Mouse (Mus musculus) embryonic facial prominence, embryonic 10.5 days (tissue): Measurements from ENCODE around the gene Uggt1. TPM values are rescaled to one million over a fixed set of nuclear protein-coding genes. Genes with fewer than 3 reads are reported as not detected.

Experiments
- DNase-seq: peaks from one replicate; pipeline ENCODE4 v3.0.0-alpha.2; 2017; ENCODE audit warnings: low spot score
- H3K27ac ChIP-seq: fragments of 300-500 bp; sonication (generic); replicated peaks from 2 replicates; pipeline ENCODE4 v1.5.1; 2016; ENCODE audit warnings: mild to moderate bottlenecking
- H3K27me3 ChIP-seq: fragments of 300-500 bp; sonication (generic); replicated peaks from 2 replicates; pipeline ENCODE4 v1.6.1; 2016; ENCODE audit warnings: low read depth, mild to moderate bottlenecking; ENCODE audit not compliant: poor library complexity, severe bottlenecking
- H3K36me3 ChIP-seq: fragments of 300-500 bp; sonication (generic); replicated peaks from 2 replicates; pipeline ENCODE4 v1.6.1; 2016; ENCODE audit warnings: mild to moderate bottlenecking, moderate library complexity
- H3K4me1 ChIP-seq: fragments of 300-500 bp; sonication (generic); 2 replicates; pipeline ENCODE4 v1.6.1; 2016
- H3K4me3 ChIP-seq: fragments of 300-500 bp; sonication (generic); 2 replicates; pipeline ENCODE4 v1.5.1; 2016; ENCODE audit warnings: mild to moderate bottlenecking, moderate library complexity
- H3K9me3 ChIP-seq: fragments of 300-500 bp; sonication (generic); 2 replicates; pipeline ENCODE4 v1.6.1; 2016; ENCODE audit warnings: mild to moderate bottlenecking
- WGBS: fragments of 180-500 bp; shearing (Covaris S2); methylation state at CpG from one replicate; pipeline ENCODE4 v1.1.7; 2016; 5-methylcytosine and 5-hydroxymethylcytosine counted together
- polyA plus RNA-seq: library from polyadenylated mRNA; unstranded; fragments of >200 nt; fragmentation: Nextera tagmentation; extraction: Ambion mirVana; gene quantifications from 2 replicates; pipeline ENCODE4 v1.2.1, GENCODE M21; 2016

Gene Uggt1
- polyA plus RNA-seq, 1 experiment from 2014 or later: 44.6 TPM

DNA sequence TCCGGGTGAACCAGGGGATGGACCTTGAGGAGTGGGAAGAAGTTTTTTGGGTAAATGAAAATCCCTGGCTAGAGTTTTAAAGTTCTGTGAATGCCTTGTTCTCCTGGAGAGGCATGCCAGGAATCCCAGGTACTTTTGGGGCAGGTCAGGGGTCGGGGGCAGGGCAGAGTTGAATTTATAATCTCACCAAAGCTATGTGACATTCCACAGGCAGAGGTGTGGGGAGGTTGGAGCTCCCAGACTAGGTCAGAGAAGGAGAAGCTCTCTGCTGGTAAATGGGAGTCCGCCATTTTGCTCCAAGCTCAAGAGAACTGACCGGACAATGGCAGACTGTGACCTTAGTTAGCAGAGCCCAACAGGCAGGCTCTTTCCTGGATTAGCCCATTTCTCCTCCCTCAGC lies 125.1 kb downstream of the Uggt1 start:
- no peak overlapping the region for H3K4me3 ChIP-seq
- H3K27ac ChIP-seq: no peak overlapping the region
- WGBS: 81% methylated on average over 4 of the region's 4 CpGs
- no peaks in the 10 kb centered on the region for H3K36me3 ChIP-seq
- no peaks in the 10 kb centered on the region for H3K4me1 ChIP-seq
- no peak for DNase-seq
- peaks cover 3% of the 10 kb centered on the region for H3K9me3 ChIP-seq
- no peaks in the 10 kb centered on the region for H3K27me3 ChIP-seq

GRCm38 (mm10) chr1:36118958-36119357 lies 125.6 kb downstream of the Uggt1 start:
- DNase-seq: no peak
- no peaks in the 10 kb centered on the region for H3K4me1 ChIP-seq
- no peaks in the 10 kb centered on the region for H3K9me3 ChIP-seq
- H3K36me3 ChIP-seq: no peaks in the 10 kb centered on the region
- no peak overlapping the region for H3K27ac ChIP-seq
- 81% methylated on average over 3 of the region's 3 CpGs for WGBS
- no peak overlapping the region for H3K4me3 ChIP-seq
- H3K27me3 ChIP-seq: no peaks in the 10 kb centered on the region

DNA sequence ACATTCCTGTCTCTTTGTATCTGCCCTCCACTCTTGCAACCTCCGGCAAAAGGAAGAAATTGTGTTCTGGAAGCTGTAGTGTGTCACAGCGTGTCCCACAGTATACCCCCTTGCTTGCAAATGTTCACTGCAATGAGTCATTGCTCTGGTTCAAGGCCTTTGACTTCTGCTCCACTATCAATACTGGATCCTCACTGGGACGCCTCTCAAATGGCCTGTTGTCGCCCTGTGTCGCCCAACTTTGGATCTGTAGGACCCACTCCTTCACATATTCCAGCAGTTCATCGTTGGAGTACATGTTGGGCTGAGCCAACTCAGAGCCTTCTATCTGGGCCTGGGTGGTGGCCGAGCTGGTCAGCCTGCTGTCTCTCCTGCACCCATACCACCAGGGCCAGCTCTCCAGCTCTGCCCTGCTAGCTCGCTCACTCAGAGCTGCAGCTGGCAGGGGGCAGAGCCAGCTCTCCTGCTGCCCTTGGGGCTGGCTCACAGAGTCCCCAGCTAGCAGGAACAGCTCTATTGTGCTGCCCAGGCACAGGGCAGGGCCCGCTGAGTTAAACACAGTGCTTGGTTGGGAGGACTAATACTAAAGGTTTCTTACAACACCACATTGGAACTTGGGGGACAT lies 126.3 kb downstream of the Uggt1 start:
- 80% methylated on average over 9 of the region's 9 CpGs for WGBS

DNA sequence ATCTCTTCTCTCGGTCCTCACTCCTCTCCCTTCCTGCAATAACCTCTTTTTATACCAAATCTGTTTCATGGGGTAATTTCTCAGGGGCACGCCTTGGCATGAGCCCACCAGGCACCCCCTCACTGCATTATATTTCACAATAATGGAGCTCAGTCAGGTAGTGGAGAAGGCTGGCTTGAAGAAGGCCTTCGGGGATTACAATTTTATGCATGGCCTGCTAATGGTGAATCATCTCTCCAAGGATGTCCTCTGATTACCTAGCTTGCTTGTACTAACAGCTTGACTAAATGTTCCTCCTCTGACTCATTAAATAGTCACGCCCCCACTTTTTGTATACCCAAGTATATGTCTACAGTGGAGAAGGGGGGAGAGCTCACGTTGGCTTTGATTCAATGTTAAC lies 128.0 kb downstream of the Uggt1 start:
- whole genome bisulfite sequencing: 84% methylated on average over 5 of the region's 5 CpGs
- Histone ChIP-seq H3K36me3 (no peaks in the 10 kb centered on the region), H3K9me3 (no peaks in the 10 kb centered on the region), H3K4me1 (no peaks in the 10 kb centered on the region), H3K27ac (no peak overlapping the region), H3K4me3 (no peak overlapping the region), H3K27me3 (no peaks in the 10 kb centered on the region)
- no peak for DNase-seq

More for the DNA sequence above, 126.3 kb downstream of the Uggt1 start:
- no peaks in the 10 kb centered on the region for H3K36me3 ChIP-seq
- no peak overlapping the region for H3K27ac ChIP-seq
- H3K9me3 ChIP-seq: no peaks in the 10 kb centered on the region
- DNase-seq: no peak
- H3K27me3 ChIP-seq: no peaks in the 10 kb centered on the region
- no peaks in the 10 kb centered on the region for H3K4me1 ChIP-seq
- H3K4me3 ChIP-seq: no peak overlapping the region

DNA sequence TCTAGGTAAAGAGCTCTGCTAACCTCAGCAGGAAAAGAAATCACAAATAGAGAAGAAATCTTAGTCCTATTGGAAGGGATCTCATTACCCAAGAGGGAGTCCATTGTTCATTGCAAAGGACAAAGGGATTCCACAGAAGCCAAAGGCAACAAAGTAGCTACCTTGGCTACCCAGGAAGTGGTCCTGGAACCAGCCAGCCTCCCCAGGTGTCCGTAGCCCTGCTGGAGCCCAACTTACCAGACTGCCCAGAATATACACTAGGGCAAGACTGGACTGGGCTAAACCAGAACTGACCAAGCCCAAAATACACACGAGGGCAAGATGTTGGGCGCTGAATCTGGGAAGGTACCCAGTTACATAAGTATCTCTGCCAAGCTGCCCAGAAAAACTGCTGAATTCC lies 129.7 kb downstream of the Uggt1 start:
- H3K9me3 ChIP-seq: no peaks in the 10 kb centered on the region
- no peaks in the 10 kb centered on the region for H3K4me1 ChIP-seq
- H3K27ac ChIP-seq: no peak overlapping the region
- no peak overlapping the region for H3K4me3 ChIP-seq
- DNase-seq: no peak
- WGBS: 81% methylated on average over 3 of the region's 3 CpGs
- no peaks in the 10 kb centered on the region for H3K36me3 ChIP-seq
- H3K27me3 ChIP-seq: no peaks in the 10 kb centered on the region

- no peak for DNase-seq
- Histone ChIP-seq H3K36me3 (no peaks in the 10 kb centered on the region), H3K9me3 (no peaks in the 10 kb centered on the region), H3K27ac (no peak overlapping the region), H3K27me3 (no peaks in the 10 kb centered on the region), H3K4me3 (no peak overlapping the region), H3K4me1 (no peaks in the 10 kb centered on the region)
- 83% methylated on average over 8 of the region's 8 CpGs for WGBS
Observed at GRCm38 (mm10) chr1:36113670-36114069, 130.8 kb downstream of the Uggt1 start.

- WGBS: 86% methylated on average over 3 of the region's 3 CpGs
- no peak overlapping the region for H3K27ac ChIP-seq
- H3K4me1 ChIP-seq: no peaks in the 10 kb centered on the region
- H3K9me3 ChIP-seq: no peaks in the 10 kb centered on the region
- no peaks in the 10 kb centered on the region for H3K27me3 ChIP-seq
- no peaks in the 10 kb centered on the region for H3K36me3 ChIP-seq
- DNase-seq: no peak
- no peak overlapping the region for H3K4me3 ChIP-seq
Observed at GRCm38 (mm10) chr1:36112665-36113064, 131.9 kb downstream of the Uggt1 start.

- Histone ChIP-seq H3K36me3 (peaks cover 20% of the 10 kb centered on the region), H3K4me1 (no peaks in the 10 kb centered on the region), H3K27ac (no peak overlapping the region), H3K9me3 (no peaks in the 10 kb centered on the region), H3K4me3 (no peak overlapping the region), H3K27me3 (no peaks in the 10 kb centered on the region)
- 84% methylated on average over 4 of the region's 4 CpGs for WGBS
- DNase-seq: no peak
Observed at GRCm38 (mm10) chr1:36109987-36110386, 134.5 kb downstream of the Uggt1 start.

DNA sequence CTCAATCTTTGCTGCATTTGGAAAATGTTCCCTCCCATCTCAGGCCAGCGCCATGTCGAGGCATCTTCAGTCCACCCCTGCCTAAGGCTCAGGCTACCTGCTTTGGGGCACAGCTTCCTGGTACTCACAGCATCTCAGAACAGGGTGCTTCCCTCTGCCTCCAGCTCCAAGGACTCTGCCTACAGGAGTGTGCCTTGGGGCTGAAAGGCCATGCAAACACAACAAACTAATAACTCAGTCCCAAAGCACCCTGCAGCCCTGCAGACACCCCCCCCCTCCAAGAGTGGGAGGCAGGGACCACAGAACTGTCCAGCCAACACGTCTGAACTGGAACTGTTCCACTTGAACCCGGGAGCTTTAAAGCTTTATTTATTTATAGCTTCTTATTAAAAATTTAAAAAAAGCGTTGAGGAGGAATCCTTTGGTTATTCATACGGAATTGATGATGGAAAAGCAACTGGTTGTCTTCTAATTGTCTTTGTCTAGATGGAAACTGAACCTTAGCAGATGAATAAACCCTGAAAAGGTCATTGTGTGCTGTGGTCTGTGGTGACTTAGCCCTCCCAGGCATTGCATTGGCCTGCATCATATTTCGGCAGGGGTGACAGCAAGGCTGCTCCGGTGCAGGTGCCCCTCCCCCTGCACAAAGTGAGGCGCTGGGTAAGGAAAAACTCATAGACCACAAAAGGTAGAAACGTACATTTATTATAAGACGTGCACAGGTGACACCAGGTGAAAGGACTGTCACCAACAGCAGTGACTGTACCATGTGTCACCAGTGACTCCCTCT lies 138.4 kb downstream of the Uggt1 start:
- Histone ChIP-seq H3K4me3 (no peak overlapping the region), H3K4me1 (no peaks in the 10 kb centered on the region), H3K27me3 (no peaks in the 10 kb centered on the region), H3K9me3 (no peaks in the 10 kb centered on the region), H3K27ac (no peak overlapping the region), H3K36me3 (peaks cover 58% of the 10 kb centered on the region)
- no peak for DNase-seq
- 88% methylated on average over 11 of the region's 11 CpGs for WGBS

GRCm38 (mm10) chr1:36100371-36100770 lies 144.1 kb downstream of the Uggt1 start:
- Histone ChIP-seq H3K27me3 (no peaks in the 10 kb centered on the region), H3K4me1 (no peaks in the 10 kb centered on the region), H3K36me3 (peaks cover 94% of the 10 kb centered on the region), H3K4me3 (no peak overlapping the region), H3K27ac (no peak overlapping the region), H3K9me3 (no peaks in the 10 kb centered on the region)
- WGBS: 94% methylated on average over 3 of the region's 3 CpGs
- DNase-seq: no peak

- WGBS: 90% methylated on average over 4 of the region's 4 CpGs
- H3K4me1 ChIP-seq: no peaks in the 10 kb centered on the region
- DNase-seq: no peak
- H3K9me3 ChIP-seq: no peaks in the 10 kb centered on the region
- H3K27ac ChIP-seq: no peak overlapping the region
- no peaks in the 10 kb centered on the region for H3K27me3 ChIP-seq
- peaks cover 94% of the 10 kb centered on the region for H3K36me3 ChIP-seq
- H3K4me3 ChIP-seq: no peak overlapping the region
Observed at GRCm38 (mm10) chr1:36098432-36098831, 146.1 kb downstream of the Uggt1 start.

- H3K36me3 ChIP-seq: peaks cover 89% of the 10 kb centered on the region
- no peaks in the 10 kb centered on the region for H3K27me3 ChIP-seq
- no peak overlapping the region for H3K27ac ChIP-seq
- WGBS: 85% methylated on average over 12 of the region's 12 CpGs
- DNase-seq: no peak
- peaks cover 3% of the 10 kb centered on the region; the same call in 1 of the 2 replicates for H3K4me1 ChIP-seq
- no peak overlapping the region for H3K4me3 ChIP-seq
- no peaks in the 10 kb centered on the region for H3K9me3 ChIP-seq
Observed at GRCm38 (mm10) chr1:36095423-36096272, 148.9 kb downstream of the Uggt1 start.
